Mouse (Mus musculus) liver, embryonic 13.5 days (tissue): Measurements from ENCODE around the gene Tmtc4. TPM values are rescaled to one million over a fixed set of nuclear protein-coding genes. Genes with fewer than 3 reads are reported as not detected.

Source experiments
- ATAC-seq: fragments of 200-750 bp; cut with Nextera tagmentation; 2 replicates; pipeline ENCODE4 v1.8.0; 2017; ENCODE audit warnings: low read depth, mild to moderate bottlenecking, moderate number of reproducible peaks, moderate library complexity
- DNase-seq: peaks from one replicate; pipeline ENCODE4 v3.0.0; 2022
- H3K27ac ChIP-seq: fragments of 300-500 bp; sonication (generic); 2 replicates; pipeline ENCODE4 v1.5.1; 2015; ENCODE audit warnings: moderate library complexity, mild to moderate bottlenecking, inconsistent platforms
- H3K27me3 ChIP-seq: fragments of 300-500 bp; sonication (generic); 2 replicates; pipeline ENCODE4 v1.6.1; 2015; ENCODE audit warnings: mild to moderate bottlenecking, inconsistent platforms
- H3K36me3 ChIP-seq: fragments of 300-500 bp; sonication (generic); 2 replicates; pipeline ENCODE4 v1.6.1; 2015; ENCODE audit warnings: mild to moderate bottlenecking, inconsistent platforms
- H3K4me1 ChIP-seq: fragments of 300-500 bp; sonication (generic); replicated peaks from 2 replicates; pipeline ENCODE4 v1.6.1; 2015; ENCODE audit warnings: inconsistent platforms
- H3K4me2 ChIP-seq: fragments of 300-500 bp; sonication (generic); 2 replicates; pipeline ENCODE4 v1.6.1; 2015; ENCODE audit warnings: inconsistent platforms, mild to moderate bottlenecking, moderate library complexity
- H3K4me3 ChIP-seq: fragments of 300-500 bp; sonication (generic); replicated peaks from 2 replicates; pipeline ENCODE4 v1.5.1; 2015; ENCODE audit warnings: mild to moderate bottlenecking, inconsistent platforms
- H3K9ac ChIP-seq: fragments of 300-500 bp; sonication (generic); 2 replicates; pipeline ENCODE4 v1.6.1; 2015; ENCODE audit warnings: mild to moderate bottlenecking, inconsistent platforms
- H3K9me3 ChIP-seq: fragments of 300-500 bp; sonication (generic); replicated peaks from 2 replicates; pipeline ENCODE4 v1.6.1; 2016; ENCODE audit warnings: inconsistent platforms
- WGBS: fragments of 180-500 bp; shearing (Covaris S2); methylation state at CpG from one replicate; pipeline ENCODE4 v1.1.7; 2015; ENCODE audit not compliant: insufficient replicate concordance; 5-methylcytosine and 5-hydroxymethylcytosine counted together
- polyA plus RNA-seq: library from polyadenylated mRNA; unstranded; fragments of >200 nt; fragmentation: Nextera tagmentation; extraction: Ambion mirVana; gene quantifications from 2 replicates; pipeline ENCODE4 v1.2.1, GENCODE M21; 2015

The Tmtc4 gene
- polyA plus RNA-seq, 1 experiment from 2014 or later = 3.1 TPM

DNA sequence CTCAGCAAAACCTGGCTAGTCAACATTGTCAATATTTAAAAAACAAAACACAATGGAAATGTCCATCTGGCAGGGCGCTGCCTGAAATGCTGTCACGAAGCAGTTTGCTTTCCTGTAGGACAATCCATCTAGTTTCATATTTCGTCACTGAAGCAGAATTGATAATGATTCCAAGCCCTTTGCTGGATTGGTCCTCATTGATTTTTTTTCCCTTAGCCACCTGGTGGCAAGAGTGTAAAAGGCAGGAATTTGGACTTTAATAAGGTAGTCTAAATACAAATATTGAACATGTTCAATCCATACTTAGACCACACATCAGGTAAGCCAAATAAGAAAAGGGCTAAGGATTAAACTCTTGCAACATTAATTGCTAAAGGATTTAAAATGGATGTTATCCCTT, 82.7 kb downstream of the Tmtc4 start:
- Histone ChIP-seq H3K9me3 (no peaks in the 10 kb centered on the region), H3K9ac (no peak overlapping the region), H3K4me1 (no peaks in the 10 kb centered on the region; the same call in 1 of the 2 replicates), H3K4me2 (no peak overlapping the region), H3K36me3 (peaks cover 6% of the 10 kb centered on the region; the same call in 1 of the 2 replicates), H3K27me3 (no peaks in the 10 kb centered on the region), H3K27ac (no peak overlapping the region), H3K4me3 (no peak overlapping the region)
- no peak for DNase-seq
- no peak for ATAC-seq
- 68% methylated on average over 3 of the region's 3 CpGs for WGBS

DNA sequence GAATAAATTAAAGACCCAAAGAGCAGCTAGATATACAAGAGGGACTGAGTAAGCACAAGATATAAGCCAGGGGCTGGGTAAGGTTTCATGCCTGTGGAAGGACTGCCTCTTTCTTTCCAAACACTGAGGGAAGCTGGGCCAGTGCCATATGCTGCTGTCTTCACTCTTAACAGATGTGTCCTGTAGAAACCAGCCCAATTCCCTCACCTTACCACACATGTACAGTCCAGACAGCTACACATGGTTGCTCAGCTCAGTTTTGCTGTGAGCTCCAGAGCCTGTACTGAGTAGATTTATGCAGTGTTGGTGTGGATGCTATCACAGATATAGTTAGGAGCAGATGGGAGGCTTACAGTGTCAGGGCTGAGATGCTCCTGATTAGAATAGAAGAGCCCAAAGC, 83.2 kb downstream of the Tmtc4 start:
- no peak for ATAC-seq
- H3K27me3 ChIP-seq = no peaks in the 10 kb centered on the region

DNA sequence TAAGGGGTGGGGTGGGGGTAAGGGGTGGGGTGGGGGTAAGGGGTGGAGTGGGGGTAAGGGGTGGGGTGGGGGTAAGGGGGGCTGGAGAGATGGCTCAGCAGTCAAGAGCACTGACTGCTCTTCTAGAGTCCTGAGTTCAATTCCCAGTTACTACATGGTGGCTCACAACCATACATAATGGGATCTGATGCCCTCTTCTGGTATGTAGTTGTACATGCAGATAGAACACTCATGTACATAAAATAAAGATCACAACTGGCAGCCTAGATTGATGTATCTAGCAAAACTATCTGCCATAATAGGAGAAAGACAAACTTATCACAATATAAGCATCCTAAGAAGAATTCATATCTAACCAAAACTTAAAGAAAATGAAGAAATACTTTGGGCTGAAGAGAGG, 85.3 kb downstream of the Tmtc4 start:
- Histone ChIP-seq H3K9ac (no peak overlapping the region), H3K4me2 (no peak overlapping the region), H3K4me3 (no peak overlapping the region), H3K4me1 (no peaks in the 10 kb centered on the region; the same call in 1 of the 2 replicates), H3K9me3 (no peaks in the 10 kb centered on the region), H3K36me3 (no peaks in the 10 kb centered on the region; the same call in 1 of the 2 replicates), H3K27ac (no peak overlapping the region), H3K27me3 (no peaks in the 10 kb centered on the region)
- DNase-seq (no peak), ATAC-seq (no peak)

More for the DNA sequence above, 83.2 kb downstream of the Tmtc4 start:
- no peak overlapping the region for H3K27ac ChIP-seq
- H3K9me3 ChIP-seq = no peaks in the 10 kb centered on the region
- no peaks in the 10 kb centered on the region; the same call in 1 of the 2 replicates for H3K4me1 ChIP-seq
- no peak overlapping the region for H3K4me3 ChIP-seq
- H3K36me3 ChIP-seq = peaks cover 6% of the 10 kb centered on the region; the same call in 1 of the 2 replicates
- no peak overlapping the region for H3K4me2 ChIP-seq
- DNase-seq = no peak
- H3K9ac ChIP-seq = no peak overlapping the region

DNA sequence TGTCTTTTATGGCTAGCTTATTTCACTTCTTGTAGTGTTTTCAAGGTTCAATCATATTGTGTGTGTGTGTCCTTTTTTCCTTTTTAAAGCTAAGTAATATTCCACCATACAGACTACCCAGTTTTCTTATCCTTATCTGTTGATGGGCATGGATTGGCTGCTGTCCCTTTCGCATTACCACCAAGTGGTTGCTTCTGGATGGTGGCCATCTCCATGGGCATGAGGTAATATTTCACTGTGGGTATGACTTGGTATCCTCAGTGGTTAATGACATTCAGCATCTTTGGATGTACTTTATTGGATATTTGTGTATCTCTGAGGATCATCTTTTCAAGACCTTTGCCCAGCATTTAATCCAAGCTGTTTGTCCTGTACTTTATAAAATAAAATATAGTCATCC, 87.7 kb downstream of the Tmtc4 start:
- Histone ChIP-seq H3K27ac (no peak overlapping the region), H3K27me3 (no peaks in the 10 kb centered on the region), H3K4me1 (no peaks in the 10 kb centered on the region), H3K9ac (no peak overlapping the region), H3K36me3 (peaks cover 9% of the 10 kb centered on the region), H3K9me3 (no peaks in the 10 kb centered on the region), H3K4me3 (no peak overlapping the region), H3K4me2 (no peak overlapping the region)
- WGBS = 89% methylated on average over 1 of the region's 1 CpGs
- no peak for ATAC-seq
- DNase-seq = no peak

DNA sequence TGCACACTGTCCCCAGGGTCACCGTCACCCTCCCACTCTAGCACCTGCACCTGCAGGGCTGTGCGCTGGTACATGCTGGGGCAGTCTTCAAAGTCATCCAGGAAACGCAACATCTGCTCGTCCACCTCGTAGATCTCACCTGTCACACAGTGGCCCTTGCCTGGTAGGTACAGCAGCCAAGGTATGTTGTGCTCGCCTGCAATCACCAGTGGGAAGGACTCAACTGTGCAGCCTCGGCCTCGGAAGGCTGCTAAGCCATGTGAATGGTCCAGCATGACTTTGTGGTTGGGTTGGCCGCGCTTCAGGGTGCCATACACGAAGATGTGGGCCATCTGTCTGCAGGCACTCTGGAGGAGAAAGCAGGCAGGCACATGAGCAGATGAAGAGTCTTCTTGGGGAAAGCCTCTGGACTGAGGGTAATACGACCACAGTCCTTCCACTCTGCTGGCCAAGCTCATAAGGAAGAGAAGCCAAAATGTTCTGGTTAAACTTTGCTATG, 92.3 kb downstream of the Tmtc4 start:
- Histone ChIP-seq H3K27me3 (no peaks in the 10 kb centered on the region), H3K36me3 (peaks cover 13% of the 10 kb centered on the region), H3K9ac (no peak overlapping the region), H3K9me3 (no peaks in the 10 kb centered on the region), H3K4me1 (no peaks in the 10 kb centered on the region), H3K4me3 (no peak overlapping the region), H3K27ac (no peak overlapping the region), H3K4me2 (no peak overlapping the region)
- WGBS = 84% methylated on average over 12 of the region's 12 CpGs
- DNase-seq (no peak), ATAC-seq (no peak; the same call in 1 of the 2 replicates)

- Histone ChIP-seq H3K9ac (no peak overlapping the region), H3K4me2 (no peak overlapping the region), H3K4me3 (no peak overlapping the region), H3K36me3 (peaks cover 13% of the 10 kb centered on the region), H3K4me1 (no peaks in the 10 kb centered on the region), H3K9me3 (no peaks in the 10 kb centered on the region), H3K27me3 (no peaks in the 10 kb centered on the region), H3K27ac (no peak overlapping the region)
- WGBS = 74% methylated on average over 1 of the region's 1 CpGs
- no peak for DNase-seq
- ATAC-seq = no peak
Observed at GRCm38 (mm10) chr14:122888480-122888872, 95.4 kb downstream of the Tmtc4 start.

DNA sequence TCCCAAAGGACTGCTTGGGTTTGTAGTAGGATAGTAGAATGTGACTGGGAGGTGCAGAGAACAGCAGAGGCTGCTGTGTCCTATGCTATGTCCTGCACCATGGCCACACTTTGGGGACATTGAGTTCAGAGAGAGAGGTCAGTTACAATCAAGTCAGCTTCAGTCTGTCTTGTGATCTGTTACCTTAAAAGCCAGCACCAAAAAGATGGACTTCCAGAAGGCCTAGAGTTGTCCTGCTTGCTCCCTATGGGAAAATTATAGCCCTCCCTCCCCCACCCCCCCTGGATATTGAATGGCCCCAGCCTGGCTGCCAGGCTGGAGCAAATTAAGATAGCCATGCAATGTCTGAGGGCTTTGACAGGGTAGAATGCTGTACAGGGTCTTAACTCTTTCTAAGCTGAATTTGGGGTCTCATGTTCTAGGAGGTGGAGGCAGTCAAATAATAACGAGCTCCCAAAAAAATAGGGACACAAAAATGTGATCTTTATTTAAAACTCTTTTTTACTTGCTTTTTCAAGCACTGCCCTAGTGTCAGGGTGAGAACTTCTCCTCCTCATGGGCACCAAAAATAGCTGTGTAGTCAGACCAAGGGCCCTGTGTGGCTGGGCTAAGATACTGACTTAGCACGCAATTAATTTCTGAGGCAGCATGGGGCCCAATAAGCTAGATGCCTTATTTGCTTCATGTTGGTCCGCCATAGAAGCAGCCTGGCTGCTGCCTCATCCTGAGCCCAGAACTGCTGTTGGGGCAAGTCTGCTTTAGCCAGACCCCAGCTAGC, 95.9 kb downstream of the Tmtc4 start:
- no peak overlapping the region for H3K9ac ChIP-seq
- H3K9me3 ChIP-seq = no peaks in the 10 kb centered on the region
- H3K4me1 ChIP-seq = no peaks in the 10 kb centered on the region
- 74% methylated on average over 3 of the region's 3 CpGs for WGBS
- peaks cover 13% of the 10 kb centered on the region for H3K36me3 ChIP-seq
- H3K27me3 ChIP-seq = no peaks in the 10 kb centered on the region
- H3K4me3 ChIP-seq = no peak overlapping the region
- ATAC-seq (no peak), DNase-seq (no peak)
- no peak overlapping the region for H3K4me2 ChIP-seq
- no peak overlapping the region for H3K27ac ChIP-seq

GRCm38 (mm10) chr14:122887278-122887677, 96.6 kb downstream of the Tmtc4 start:
- H3K9ac ChIP-seq = no peak overlapping the region
- H3K27me3 ChIP-seq = no peaks in the 10 kb centered on the region
- no peak overlapping the region for H3K4me3 ChIP-seq
- no peak for ATAC-seq
- no peaks in the 10 kb centered on the region for H3K4me1 ChIP-seq
- H3K27ac ChIP-seq = no peak overlapping the region
- H3K36me3 ChIP-seq = peaks cover 13% of the 10 kb centered on the region
- H3K4me2 ChIP-seq = no peak overlapping the region
- WGBS = 58% methylated on average over 1 of the region's 1 CpGs
- DNase-seq = no peak
- H3K9me3 ChIP-seq = no peaks in the 10 kb centered on the region

DNA sequence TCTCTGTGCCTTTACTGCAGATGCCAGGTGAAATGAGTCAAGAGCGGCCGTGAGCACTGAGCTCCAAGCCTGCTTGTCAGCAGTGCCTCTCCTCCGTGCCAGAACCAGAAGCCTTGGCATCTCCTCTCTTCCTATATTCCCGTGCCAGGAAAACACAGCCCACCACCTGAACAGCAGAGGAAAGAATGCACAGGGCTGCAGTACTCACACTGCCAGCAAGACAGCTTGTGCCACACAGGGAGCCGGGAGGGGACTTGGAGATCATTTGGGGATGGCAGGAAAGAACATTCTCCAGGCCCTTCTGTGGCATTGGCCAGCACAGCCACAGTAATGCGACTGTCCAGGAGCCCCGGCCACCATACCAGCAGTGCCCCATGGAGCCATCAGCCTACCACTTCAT, 97.9 kb downstream of the Tmtc4 start:
- Histone ChIP-seq H3K27me3 (no peaks in the 10 kb centered on the region), H3K27ac (no peak overlapping the region), H3K9me3 (no peaks in the 10 kb centered on the region), H3K4me2 (no peak overlapping the region), H3K9ac (no peak overlapping the region), H3K4me3 (no peak overlapping the region), H3K4me1 (no peaks in the 10 kb centered on the region), H3K36me3 (peaks cover 4% of the 10 kb centered on the region; the same call in 1 of the 2 replicates)
- DNase-seq (no peak), ATAC-seq (no peak)
- 76% methylated on average over 7 of the region's 7 CpGs for WGBS

GRCm38 (mm10) chr14:122883821-122884584, 99.8 kb downstream of the Tmtc4 start:
- no peak overlapping the region for H3K4me2 ChIP-seq
- DNase-seq (no peak), ATAC-seq (no peak)
- H3K36me3 ChIP-seq = no peaks in the 10 kb centered on the region; the same call in 1 of the 2 replicates
- 65% methylated on average over 10 of the region's 10 CpGs for WGBS
- H3K4me1 ChIP-seq = no peaks in the 10 kb centered on the region
- H3K27ac ChIP-seq = no peak overlapping the region
- H3K4me3 ChIP-seq = no peak overlapping the region
- no peaks in the 10 kb centered on the region for H3K9me3 ChIP-seq
- H3K27me3 ChIP-seq = no peaks in the 10 kb centered on the region
- H3K9ac ChIP-seq = no peak overlapping the region

- Histone ChIP-seq H3K36me3 (no peaks in the 10 kb centered on the region; the same call in 1 of the 2 replicates), H3K27ac (no peak overlapping the region), H3K4me2 (no peak overlapping the region), H3K9me3 (no peaks in the 10 kb centered on the region), H3K9ac (no peak overlapping the region), H3K4me1 (no peaks in the 10 kb centered on the region), H3K27me3 (no peaks in the 10 kb centered on the region), H3K4me3 (no peak overlapping the region)
- ATAC-seq (no peak), DNase-seq (no peak)
- 75% methylated on average over 4 of the region's 4 CpGs for WGBS
Observed at GRCm38 (mm10) chr14:122883410-122883806, 100.4 kb downstream of the Tmtc4 start.
